Mouse (Mus musculus) hindbrain, embryonic 15.5 days (tissue): ENCODE results near the gene Olfr1221. TPM values are rescaled to one million over a fixed set of nuclear protein-coding genes. Genes with fewer than 3 reads are reported as not detected.
"Not testable (repeated sequence)": the region's sequence is repeated elsewhere in the genome, so short reads cannot be mapped to it uniquely, and the experiment has no call there.

Experiments used
- ATAC-seq: fragments of 200-750 bp; cut with Nextera tagmentation; 2 replicates; pipeline ENCODE4 v1.8.0; 2017; ENCODE audit warnings: low read depth, moderate number of reproducible peaks, moderate TSS enrichment; ENCODE audit not compliant: low FRiP score
- H3K27ac ChIP-seq: fragments of 300-500 bp; sonication (generic); replicated peaks from 2 replicates; pipeline ENCODE4 v1.5.1; 2015; ENCODE audit warnings: mild to moderate bottlenecking, inconsistent platforms
- H3K27me3 ChIP-seq: fragments of 300-500 bp; sonication (generic); 2 replicates; pipeline ENCODE4 v1.6.1; 2015; ENCODE audit warnings: control low read depth, inconsistent platforms
- H3K36me3 ChIP-seq: fragments of 300-500 bp; sonication (generic); 2 replicates; pipeline ENCODE4 v1.6.1; 2015; ENCODE audit warnings: control low read depth, inconsistent platforms
- H3K4me1 ChIP-seq: fragments of 300-500 bp; sonication (generic); replicated peaks from 2 replicates; pipeline ENCODE4 v1.6.1; 2015; ENCODE audit warnings: control low read depth, inconsistent platforms
- H3K4me2 ChIP-seq: fragments of 300-500 bp; sonication (generic); 2 replicates; pipeline ENCODE4 v1.6.1; 2015; ENCODE audit warnings: moderate library complexity, mild to moderate bottlenecking, inconsistent platforms
- H3K4me3 ChIP-seq: fragments of 300-500 bp; sonication (generic); 2 replicates; pipeline ENCODE4 v1.5.1; 2015; ENCODE audit warnings: mild to moderate bottlenecking, inconsistent platforms
- H3K9ac ChIP-seq: fragments of 300-500 bp; sonication (generic); 2 replicates; pipeline ENCODE4 v1.6.1; 2015; ENCODE audit warnings: inconsistent platforms
- H3K9me3 ChIP-seq: fragments of 300-500 bp; sonication (generic); 2 replicates; pipeline ENCODE4 v1.6.1; 2016; ENCODE audit warnings: control low read depth, inconsistent platforms
- WGBS: fragments of 180-500 bp; shearing (Covaris S2); methylation state at CpG from one replicate; pipeline ENCODE4 v1.1.7; 2015; 5-methylcytosine and 5-hydroxymethylcytosine counted together
- polyA plus RNA-seq: library from polyadenylated mRNA; unstranded; fragments of >200 nt; fragmentation: Nextera tagmentation; extraction: Ambion mirVana; gene quantifications from 2 replicates; pipeline ENCODE4 v1.2.1, GENCODE M21; 2015

The Olfr1221 gene
- not detected in 2 replicates for polyA plus RNA-seq

DNA sequence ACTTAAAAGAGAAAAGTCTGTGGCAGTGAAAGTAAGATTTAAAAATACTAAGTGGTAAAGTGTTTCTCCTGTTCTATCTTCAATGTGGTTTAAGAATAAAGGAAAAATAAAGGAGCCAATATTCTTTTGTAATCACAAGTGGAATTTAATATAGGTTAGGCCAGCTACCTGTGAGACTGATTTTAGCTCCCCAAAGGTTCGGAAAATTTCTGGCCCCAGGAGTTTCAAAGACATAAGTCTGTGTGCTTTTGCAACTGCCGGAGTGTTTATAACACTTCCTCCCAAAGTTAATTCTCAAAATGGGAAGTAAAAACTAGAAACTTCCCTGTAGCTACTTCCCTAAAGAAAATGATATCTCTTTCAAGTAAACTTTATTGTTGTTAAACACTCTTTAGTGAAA lies at the start of gene Olfr1221:
Olfr1221 (minus strand) TSS at position 101 of the 400 bp plus-strand sequence.
- 87% methylated on average over 2 of the region's 2 CpGs for WGBS
- H3K36me3 ChIP-seq = no peaks in the 10 kb centered on the region
- no peak within 1 kb of the TSS for H3K27ac ChIP-seq
- no peaks in the 10 kb centered on the region for H3K4me1 ChIP-seq
- H3K27me3 ChIP-seq = no peaks in the 10 kb centered on the region
- ATAC-seq = no peak
- H3K9me3 ChIP-seq = no peaks in the 10 kb centered on the region
- no peak within 1 kb of the TSS for H3K9ac ChIP-seq
- no peak within 1 kb of the TSS for H3K4me3 ChIP-seq
- no peak within 1 kb of the TSS for H3K4me2 ChIP-seq

DNA sequence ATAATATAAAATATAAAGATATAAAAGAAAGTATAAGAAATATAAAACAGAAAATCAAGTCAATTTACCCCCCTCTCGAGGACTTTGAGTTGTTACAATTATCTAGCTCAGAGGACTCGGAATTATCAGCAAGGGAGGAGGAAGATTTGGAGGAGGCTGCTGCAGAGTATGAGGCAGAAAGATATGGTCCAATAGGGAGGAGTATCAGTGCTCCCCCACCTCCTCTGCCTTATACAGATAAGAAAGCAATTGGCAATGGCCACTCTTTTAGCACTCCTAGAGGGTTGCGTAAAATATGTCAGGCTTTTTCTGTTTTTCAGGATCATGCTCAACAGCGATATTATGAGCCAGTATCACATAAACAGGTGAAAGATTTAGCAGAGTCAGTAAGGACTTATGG lies 47.6 kb upstream of the Olfr1221 start:
- H3K9me3 ChIP-seq, H3K36me3 ChIP-seq, H3K9ac ChIP-seq, H3K4me1 ChIP-seq, H3K4me3 ChIP-seq, H3K4me2 ChIP-seq, H3K27me3 ChIP-seq, H3K27ac ChIP-seq, ATAC-seq: not testable (repeated sequence)
- 93% methylated on average over 4 of the region's 4 CpGs for WGBS

DNA sequence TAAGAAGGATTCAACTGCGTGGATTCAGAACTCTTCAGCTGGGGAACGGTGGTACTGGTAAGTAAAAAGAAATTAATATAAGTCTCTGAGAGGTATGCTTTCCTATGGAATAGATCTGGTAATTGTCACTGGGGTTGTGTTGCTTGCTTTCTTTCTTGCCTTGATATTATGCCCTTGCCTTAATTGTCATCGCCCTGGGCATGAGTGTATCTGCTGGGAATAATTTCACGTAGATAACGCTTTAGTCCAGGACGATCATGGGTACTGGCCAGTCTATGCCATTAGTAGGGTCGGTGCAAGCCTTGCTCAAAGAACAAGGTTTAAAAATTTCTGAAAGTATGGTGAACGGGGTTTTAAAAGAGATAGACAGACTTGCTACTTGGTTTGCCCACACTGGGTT lies 46.9 kb upstream of the Olfr1221 start, which contains the start of gene Olfr1224-ps1:
Olfr1224-ps1 (minus strand) TSS at position 101 of the 400 bp plus-strand sequence.
- H3K9me3 ChIP-seq, H3K4me2 ChIP-seq, H3K27me3 ChIP-seq, H3K9ac ChIP-seq, H3K4me1 ChIP-seq, ATAC-seq, H3K36me3 ChIP-seq, H3K4me3 ChIP-seq, H3K27ac ChIP-seq: not testable (repeated sequence)
- 92% methylated on average over 8 of the region's 8 CpGs for WGBS

DNA sequence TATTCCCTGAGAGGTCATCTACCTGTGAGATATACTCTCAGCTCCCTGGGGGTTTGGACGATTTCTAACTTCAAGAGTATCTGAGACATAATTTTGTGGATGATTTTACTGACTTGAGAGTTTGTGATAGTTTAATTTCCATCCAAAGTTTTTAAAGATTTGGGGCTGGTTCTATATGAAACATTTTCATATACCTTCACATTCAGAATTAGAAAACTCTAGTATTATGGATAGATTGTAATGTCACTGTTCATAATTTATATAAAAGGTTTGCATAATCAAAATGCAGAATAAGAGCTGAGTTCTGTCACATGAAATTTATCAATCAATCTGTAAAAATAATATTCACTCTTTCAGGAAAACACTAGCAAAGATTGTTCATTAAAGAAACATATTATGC lies 34.4 kb upstream of the Olfr1221 start, which contains the start of gene Olfr1223:
Olfr1223 (minus strand) TSS at position 101 of the 400 bp plus-strand sequence.
- no peaks in the 10 kb centered on the region for H3K27me3 ChIP-seq
- no peak within 1 kb of the TSS for H3K4me3 ChIP-seq
- H3K27ac ChIP-seq = no peak within 1 kb of the TSS
- no peak for ATAC-seq
- H3K36me3 ChIP-seq = no peaks in the 10 kb centered on the region
- no peak within 1 kb of the TSS for H3K4me2 ChIP-seq
- no peak within 1 kb of the TSS for H3K9ac ChIP-seq
- no peaks in the 10 kb centered on the region for H3K9me3 ChIP-seq
- H3K4me1 ChIP-seq = no peaks in the 10 kb centered on the region
- WGBS = 72% methylated on average over 1 of the region's 1 CpGs

DNA sequence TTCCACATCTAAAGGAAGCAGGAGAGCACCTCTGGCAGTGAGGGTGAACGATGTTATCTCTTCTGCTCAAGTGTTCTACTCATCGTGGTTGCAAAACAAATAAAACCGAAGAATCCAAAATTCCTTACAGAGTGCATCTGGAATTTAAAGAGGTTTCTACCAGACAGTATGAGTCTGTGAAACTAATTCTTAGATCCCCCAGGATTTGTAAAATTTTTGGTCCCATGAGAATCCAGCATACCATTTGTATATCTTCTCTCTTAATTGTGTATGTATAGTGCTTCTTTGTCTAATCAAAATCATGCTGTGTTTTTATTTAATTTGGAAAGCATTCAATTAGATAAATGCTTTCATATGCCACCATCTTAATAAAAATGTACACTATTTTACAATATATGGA lies 15.9 kb upstream of the Olfr1221 start, which contains the start of gene Olfr1222:
Olfr1222 (minus strand) TSS at position 101 of the 400 bp plus-strand sequence.
- 84% methylated on average over 3 of the region's 3 CpGs for WGBS
- ATAC-seq = no peak

DNA sequence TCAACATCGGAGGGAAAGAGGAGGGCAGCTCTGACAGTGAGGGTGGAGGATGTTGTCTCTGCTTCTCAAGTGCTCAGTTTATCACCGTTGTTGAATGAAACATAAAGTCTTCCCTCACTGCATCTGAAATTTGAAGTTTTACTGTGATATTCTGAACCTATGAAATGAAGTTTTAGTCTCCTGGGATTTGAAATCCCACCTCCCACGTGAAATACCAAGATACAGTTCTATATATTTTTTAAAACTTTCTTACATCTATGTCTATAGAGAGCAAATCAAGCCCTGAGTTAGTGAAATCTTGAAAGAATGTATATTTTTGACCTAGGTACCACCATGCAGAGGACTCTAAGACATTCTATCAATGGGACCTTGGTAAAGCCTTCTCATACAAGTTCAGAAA lies 10.3 kb downstream of the Olfr1221 start, which contains the start of gene Olfr1220:
Olfr1220 (minus strand) TSS at position 101 of the 400 bp plus-strand sequence.
- no peak within 1 kb of the TSS for H3K27ac ChIP-seq
- 82% methylated on average over 3 of the region's 3 CpGs for WGBS
- H3K9ac ChIP-seq = no peak within 1 kb of the TSS
- no peak within 1 kb of the TSS for H3K4me3 ChIP-seq
- no peaks in the 10 kb centered on the region for H3K36me3 ChIP-seq
- no peak for ATAC-seq
- no peaks in the 10 kb centered on the region for H3K4me1 ChIP-seq
- H3K4me2 ChIP-seq = no peak within 1 kb of the TSS
- H3K27me3 ChIP-seq = no peaks in the 10 kb centered on the region
- no peaks in the 10 kb centered on the region for H3K9me3 ChIP-seq

More for the DNA sequence above, 15.9 kb upstream of the Olfr1221 start, which contains the start of gene Olfr1222:
- no peak within 1 kb of the TSS for H3K4me3 ChIP-seq
- H3K9me3 ChIP-seq = no peaks in the 10 kb centered on the region
- no peak within 1 kb of the TSS for H3K4me2 ChIP-seq
- no peaks in the 10 kb centered on the region for H3K4me1 ChIP-seq
- no peaks in the 10 kb centered on the region for H3K27me3 ChIP-seq
- no peaks in the 10 kb centered on the region for H3K36me3 ChIP-seq
- no peak within 1 kb of the TSS for H3K9ac ChIP-seq
- no peak within 1 kb of the TSS for H3K27ac ChIP-seq

DNA sequence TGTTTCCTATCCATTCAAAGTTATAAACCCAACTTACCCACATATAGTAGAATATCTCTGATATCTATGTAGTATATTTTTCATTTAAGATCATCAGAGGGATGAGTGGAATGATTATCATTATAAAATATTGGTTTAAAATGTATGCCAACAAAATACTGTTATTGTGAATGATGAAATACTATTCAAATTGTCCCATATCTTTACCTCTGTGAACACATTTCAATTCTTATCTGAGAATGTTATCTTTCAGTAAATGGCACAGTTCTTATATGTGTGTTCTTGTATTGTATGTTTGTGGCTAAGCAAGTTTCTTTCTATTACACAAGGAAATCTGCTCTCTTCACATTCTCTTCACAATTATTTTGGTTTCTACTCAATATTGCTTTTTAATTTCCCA lies 11.4 kb downstream of the Olfr1221 start:
- H3K4me2 ChIP-seq = no peak overlapping the region
- no peak for ATAC-seq
- no peaks in the 10 kb centered on the region for H3K36me3 ChIP-seq
- no peaks in the 10 kb centered on the region for H3K4me1 ChIP-seq
- H3K27ac ChIP-seq = no peak overlapping the region
- no peaks in the 10 kb centered on the region for H3K9me3 ChIP-seq
- H3K4me3 ChIP-seq = no peak overlapping the region
- no peak overlapping the region for H3K9ac ChIP-seq
- H3K27me3 ChIP-seq = no peaks in the 10 kb centered on the region

DNA sequence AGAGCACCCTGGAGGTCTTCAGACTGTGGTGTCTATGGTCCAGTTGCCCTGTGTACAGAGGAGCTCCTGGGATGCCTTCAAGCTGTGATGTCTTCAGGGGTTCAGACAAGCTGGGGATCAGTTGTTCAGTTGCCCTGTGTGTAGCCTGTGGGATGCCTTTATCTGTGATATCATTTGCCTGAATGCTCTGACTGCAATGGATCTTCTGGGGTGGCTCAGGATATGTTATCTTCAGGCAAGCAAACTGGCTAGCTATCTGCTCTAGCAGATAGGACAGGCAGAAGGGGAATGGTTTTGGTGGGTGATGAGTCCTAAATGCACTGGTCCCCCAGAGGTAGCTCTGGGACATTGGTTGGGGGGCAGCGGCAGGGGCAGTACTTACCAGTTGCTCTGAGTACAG lies 23.2 kb downstream of the Olfr1221 start:
- Histone ChIP-seq H3K36me3 (no peaks in the 10 kb centered on the region), H3K4me3 (no peak overlapping the region), H3K4me1 (no peaks in the 10 kb centered on the region), H3K27me3 (no peaks in the 10 kb centered on the region), H3K27ac (no peak overlapping the region), H3K9ac (no peak overlapping the region), H3K4me2 (no peak overlapping the region), H3K9me3 (no peaks in the 10 kb centered on the region)
- no peak for ATAC-seq
- 100% methylated on average over 1 of the region's 1 CpGs for WGBS

DNA sequence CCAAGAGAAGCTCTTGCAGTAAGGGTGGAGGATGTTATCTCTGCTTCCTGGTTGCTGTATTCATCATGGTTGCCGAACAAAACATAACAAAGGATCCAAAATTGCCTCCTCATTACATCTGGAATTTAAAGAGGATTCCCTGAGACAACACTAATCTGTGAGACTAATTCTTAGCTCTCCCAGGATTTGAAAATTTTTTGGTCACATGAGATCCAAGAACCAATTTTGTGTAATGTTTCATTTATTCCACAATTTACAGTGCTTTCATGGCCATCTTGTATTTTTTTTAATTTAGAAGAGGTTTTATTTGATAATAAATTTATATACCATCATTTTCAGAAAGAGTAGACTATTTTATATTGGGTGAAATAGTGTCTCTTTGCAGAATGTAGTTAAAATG lies 33.7 kb downstream of the Olfr1221 start, which contains the start of gene Olfr1219:
Olfr1219 (minus strand) TSS at position 101 of the 400 bp plus-strand sequence.
- H3K9me3 ChIP-seq = no peaks in the 10 kb centered on the region
- 75% methylated on average over 1 of the region's 1 CpGs for WGBS

DNA sequence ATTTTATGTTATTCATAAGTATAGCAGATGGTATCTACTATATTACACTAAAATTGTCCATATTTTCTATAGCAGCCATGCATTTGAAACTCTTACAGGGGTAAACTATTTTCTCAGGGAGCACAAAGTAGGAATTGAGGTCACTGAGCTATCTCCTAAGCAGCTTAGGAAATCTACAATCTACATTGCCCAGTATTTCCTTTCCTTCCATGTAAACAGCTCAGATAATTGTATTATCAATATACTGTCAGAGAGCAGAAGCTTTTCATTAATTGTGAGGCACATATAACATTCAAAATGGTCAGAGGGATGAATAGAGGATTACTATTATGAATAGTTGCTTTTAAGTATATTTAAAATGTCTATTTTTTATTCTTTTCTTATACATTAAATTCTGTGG lies 35.6 kb downstream of the Olfr1221 start:
- Histone ChIP-seq H3K27me3 (no peaks in the 10 kb centered on the region), H3K9me3 (no peaks in the 10 kb centered on the region), H3K36me3 (no peaks in the 10 kb centered on the region), H3K27ac (no peak overlapping the region), H3K4me3 (no peak overlapping the region), H3K4me2 (no peak overlapping the region), H3K9ac (no peak overlapping the region), H3K4me1 (no peaks in the 10 kb centered on the region)
- ATAC-seq = no peak

More for the DNA sequence above, 33.7 kb downstream of the Olfr1221 start, which contains the start of gene Olfr1219:
- Histone ChIP-seq H3K36me3 (no peaks in the 10 kb centered on the region), H3K4me2 (no peak within 1 kb of the TSS), H3K4me1 (no peaks in the 10 kb centered on the region), H3K27ac (no peak within 1 kb of the TSS), H3K4me3 (no peak within 1 kb of the TSS), H3K9ac (no peak within 1 kb of the TSS), H3K27me3 (no peaks in the 10 kb centered on the region)
- ATAC-seq = no peak

DNA sequence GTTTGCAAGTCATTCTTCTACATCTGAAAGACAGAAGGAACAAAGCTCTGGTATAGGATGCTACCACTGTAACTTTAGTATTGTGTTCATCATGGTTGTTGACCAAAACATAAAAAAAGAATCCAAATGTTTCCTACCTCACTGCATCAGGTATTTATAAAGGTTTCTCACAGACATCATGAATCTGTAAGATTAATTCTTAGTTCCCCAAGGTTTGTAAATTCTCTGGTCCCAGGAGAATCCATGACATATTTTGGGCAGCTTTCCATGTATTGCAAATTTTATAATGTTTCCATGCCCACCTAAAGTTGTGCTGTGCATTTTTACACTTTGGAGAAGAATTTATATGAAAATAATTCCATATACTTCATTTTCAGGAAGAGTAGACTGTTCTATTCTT lies 56.0 kb downstream of the Olfr1221 start, which contains the start of gene Olfr1218:
Olfr1218 (minus strand) TSS at position 101 of the 400 bp plus-strand sequence.
- Histone ChIP-seq H3K4me3 (no peak within 1 kb of the TSS), H3K9ac (no peak within 1 kb of the TSS), H3K27me3 (no peaks in the 10 kb centered on the region), H3K36me3 (no peaks in the 10 kb centered on the region), H3K4me2 (no peak within 1 kb of the TSS), H3K4me1 (no peaks in the 10 kb centered on the region), H3K9me3 (no peaks in the 10 kb centered on the region), H3K27ac (no peak within 1 kb of the TSS)
- no peak for ATAC-seq
